Mouse (Mus musculus) urinary bladder, postnatal 4 days (tissue): ENCODE measurements around the gene Bcl2a1a.
"Not testable (repeated sequence)": the region's sequence is repeated elsewhere in the genome, so short reads cannot be mapped to it uniquely, and the experiment has no call there.

ENCODE experiments used
- DNase-seq, 2 experiments: peaks; one replicate each; pipeline ENCODE4 v3.0.0; 2021 to 2022; ENCODE audit warnings: low spot score in 2 of 2

The Bcl2a1a gene

GRCm38 (mm10) chr9:88956670-88957153 is at the start of gene Bcl2a1a:
TSS of gene Bcl2a1a (plus strand) at chr9:88956900.
- not testable (repeated sequence) for DNase-seq

GRCm38 (mm10) chr9:88916576-88916975 is 40.1 kb upstream of the Bcl2a1a start:
- DNase-seq: not testable (repeated sequence)

GRCm38 (mm10) chr9:88938312-88938711 is 18.4 kb upstream of the Bcl2a1a start:
- DNase-seq: not testable (repeated sequence)

- DNase-seq: not testable (repeated sequence)
These were observed 5.2 kb upstream of the Bcl2a1a start for GRCm38 (mm10) chr9:88951466-88951865.

DNA sequence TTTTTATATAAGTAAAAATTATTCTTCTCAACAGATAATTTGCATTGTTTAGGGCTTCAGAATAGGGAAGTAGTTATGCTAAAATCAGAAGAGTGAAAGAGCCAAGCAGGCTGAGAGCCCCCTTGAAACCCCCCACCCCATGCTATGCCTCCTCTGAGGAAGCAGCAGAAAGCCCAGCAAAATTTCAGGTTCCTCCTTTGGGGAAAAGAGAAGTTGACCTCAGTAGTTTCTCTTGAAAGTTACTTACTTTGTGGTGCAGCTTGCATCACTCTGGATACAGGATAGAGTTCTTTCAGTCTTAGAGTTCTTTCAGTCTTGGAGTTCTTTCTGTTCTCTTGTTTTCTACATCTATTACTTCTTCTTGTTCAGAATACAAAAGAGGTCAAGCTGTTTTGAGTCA is 3.5 kb upstream of the Bcl2a1a start:
- DNase-seq: not testable (repeated sequence)

GRCm38 (mm10) chr9:88955224-88955623 is 1.5 kb upstream of the Bcl2a1a start:
- DNase-seq: not testable (repeated sequence)

DNA sequence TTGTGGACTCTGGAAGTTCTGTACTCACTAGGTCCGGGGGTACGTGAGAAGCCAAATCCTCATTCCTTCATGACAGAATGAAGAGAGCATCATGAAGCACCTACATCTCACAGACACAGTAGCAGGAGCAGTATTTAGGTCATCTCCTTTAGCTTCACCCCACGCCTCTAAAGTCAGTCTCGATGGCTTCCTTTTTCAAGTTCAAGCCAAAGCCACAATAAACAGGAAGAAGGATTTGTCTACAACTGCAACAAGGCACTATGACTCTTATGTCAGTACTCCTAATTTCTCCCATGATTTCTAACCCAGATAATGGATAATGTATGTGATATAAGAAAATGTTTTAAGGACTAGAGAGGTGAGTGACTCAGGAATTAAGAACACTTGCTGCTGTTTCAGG is 665 bp upstream of the Bcl2a1a start:
- not testable (repeated sequence) for DNase-seq

GRCm38 (mm10) chr9:88958891-88959290 is 2.2 kb downstream of the Bcl2a1a start:
- no peak for DNase-seq

- not testable (repeated sequence) for DNase-seq
These were observed 3.3 kb downstream of the Bcl2a1a start for GRCm38 (mm10) chr9:88959981-88960380.

DNA sequence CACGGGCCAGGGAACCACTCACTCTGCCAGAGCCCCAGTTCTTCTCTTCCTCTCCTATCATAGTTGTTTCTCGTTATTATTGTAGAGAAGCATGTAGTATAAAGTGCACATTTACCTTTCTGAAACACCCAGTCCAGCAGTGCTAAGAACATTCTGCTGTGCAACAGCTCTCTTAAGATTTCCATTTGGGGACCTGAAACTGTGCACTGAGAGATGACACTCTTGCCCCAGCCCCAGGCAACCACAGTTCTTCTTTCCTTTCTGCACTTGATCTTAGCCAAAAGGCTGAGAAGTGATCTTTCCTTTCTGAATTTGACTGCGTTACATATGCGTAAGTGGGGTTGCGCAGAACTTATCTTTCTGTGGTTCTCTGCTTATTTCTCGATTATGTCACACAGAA is 9.8 kb downstream of the Bcl2a1a start:
- DNase-seq: not testable (repeated sequence)

GRCm38 (mm10) chr9:88969502-88969901 is 12.8 kb downstream of the Bcl2a1a start:
- DNase-seq: not testable (repeated sequence)

DNA sequence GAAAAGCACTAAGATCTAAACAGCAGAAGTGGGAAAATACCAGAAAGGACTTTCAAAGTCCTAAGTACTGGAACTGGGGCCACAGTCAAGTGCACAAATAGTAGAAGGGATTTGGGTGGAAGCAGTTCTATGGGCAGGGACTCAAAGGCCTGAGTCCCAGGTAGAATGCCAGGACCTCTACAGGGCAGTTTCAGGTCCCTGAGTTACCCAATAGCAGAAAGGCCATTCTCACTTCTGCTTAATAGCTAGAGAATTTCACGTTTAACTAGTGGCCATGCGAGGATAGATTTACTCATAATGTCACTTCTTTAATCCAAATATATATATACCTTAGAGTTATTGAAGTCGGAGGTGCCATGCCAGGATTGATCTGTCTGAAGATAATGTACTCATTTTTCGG is 20.2 kb downstream of the Bcl2a1a start:
- DNase-seq: not testable (repeated sequence)

DNA sequence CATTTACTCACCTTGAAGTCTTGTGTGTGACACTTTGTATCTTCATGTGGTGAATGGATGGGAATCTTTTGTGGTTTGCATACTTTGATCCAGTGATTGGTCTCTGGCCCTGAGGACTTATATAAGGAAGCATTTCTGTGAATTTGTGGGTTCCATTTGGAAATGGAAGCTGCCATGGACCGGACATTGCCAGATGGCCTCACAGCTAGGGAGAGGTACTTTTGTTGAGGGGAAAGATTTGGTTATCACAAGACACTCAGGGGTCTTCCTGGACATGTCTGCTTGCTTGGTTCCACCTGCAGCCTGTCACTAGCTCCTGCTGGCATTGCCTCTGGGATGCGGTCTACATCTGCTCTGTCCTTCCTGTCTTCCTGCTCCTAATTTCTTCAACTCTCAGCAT is 23.1 kb downstream of the Bcl2a1a start:
- not testable (repeated sequence) for DNase-seq

- not testable (repeated sequence) for DNase-seq
These were observed 44.8 kb downstream of the Bcl2a1a start for GRCm38 (mm10) chr9:89001541-89001940.
